18 mouse cellular contexts compared by ENCODE assay signal in the genomic region with DNA sequence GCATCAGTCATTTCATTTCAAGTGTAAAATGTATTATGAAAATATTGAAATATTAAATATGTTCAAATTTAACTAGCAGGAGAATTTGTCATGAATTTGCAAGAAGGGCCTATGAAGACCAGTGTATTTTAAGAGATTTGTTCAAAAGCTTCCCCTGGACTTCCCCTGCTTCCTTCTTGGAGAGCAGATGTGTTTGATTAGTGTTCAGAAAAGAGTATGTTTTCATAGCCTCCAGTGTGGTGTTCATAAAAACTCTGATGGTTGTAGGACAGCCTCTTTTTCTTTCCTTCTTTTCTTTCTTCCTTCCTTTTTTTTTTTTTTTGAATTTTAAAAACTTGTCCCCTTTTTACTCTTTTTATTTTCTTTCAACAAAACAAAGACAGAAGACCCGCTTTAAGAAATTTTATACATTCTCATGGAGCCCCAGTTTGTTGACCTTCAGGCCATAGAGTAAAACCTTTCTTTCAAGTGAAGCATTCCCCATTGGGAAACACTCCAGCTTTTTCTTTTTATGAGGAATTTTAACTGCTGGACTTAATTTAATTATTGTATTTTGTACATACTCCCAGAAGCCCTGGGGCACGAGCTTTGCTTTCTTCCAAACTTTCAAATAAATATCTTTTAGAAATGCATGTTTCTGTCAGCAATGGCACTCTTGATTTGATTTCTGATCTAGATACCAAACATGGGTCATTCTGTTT. TPM values are rescaled to one million over a fixed set of nuclear protein-coding genes. Genes with fewer than 3 reads are reported as not detected.
"Had no signal": no experiment of that assay in that cellular context is flagged by ENCODE, and none has a peak within 500 bp of the region (broad histone marks: within the 10 kb centered on the region; RNA-seq: fewer than 3 reads in every experiment).

No protein-coding gene starts in this region.

- H3K9me3 ChIP-seq: limb, embryonic 15.5 days; liver, embryonic 12.5 days; midbrain, embryonic 15.5 days; neural tube, embryonic 13.5 days had no signal

- H3K4me2 ChIP-seq: limb, embryonic 15.5 days; liver, embryonic 12.5 days; lung, embryonic 14.5 days; midbrain, embryonic 15.5 days; neural tube, embryonic 13.5 days had no signal

- H3K4me3 ChIP-seq: limb, embryonic 15.5 days; liver, embryonic 12.5 days; midbrain, embryonic 10.5 days; midbrain, embryonic 15.5 days; neural tube, embryonic 13.5 days had no signal

- H3K4me1 ChIP-seq: limb, embryonic 15.5 days; liver, embryonic 12.5 days had no signal

- ATAC-seq: intestine, postnatal 0 days; liver, embryonic 12.5 days; midbrain, embryonic 15.5 days had no signal

- H3K27ac ChIP-seq: limb, embryonic 15.5 days; liver, embryonic 12.5 days; midbrain, embryonic 15.5 days; neural tube, embryonic 13.5 days had no signal

- H3K36me3 ChIP-seq: limb, embryonic 15.5 days; liver, embryonic 12.5 days; midbrain, embryonic 15.5 days; neural tube, embryonic 13.5 days had no signal

- DNase-seq: kidney, adult 9 months; kidney, postnatal 10 days; layer of hippocampus, adult 9-11 months; layer of hippocampus, postnatal 36 days; lung, embryonic 14.5 days; retina, postnatal 1 day; right cerebral cortex, postnatal 4 days; spleen, adult 18-20 months; thymus, adult 18-20 months; thymus, postnatal 14 days had no signal

- H3K9ac ChIP-seq: limb, embryonic 15.5 days; liver, embryonic 12.5 days; lung, embryonic 14.5 days; midbrain, embryonic 15.5 days; neural tube, embryonic 13.5 days had no signal

RNA-seq across cellular contexts. Expression of a gene that starts 37.9 kb away (rescaled TPM):
- polyA plus RNA-seq: intestine, postnatal 0 days; liver, embryonic 12.5 days; liver, embryonic 16.5 days; lung, embryonic 14.5 days; stomach, embryonic 14.5 days had no signal

RNA-seq across cellular contexts. Expression of a gene that starts 52.5 kb away (rescaled TPM):
- polyA plus RNA-seq: intestine, postnatal 0 days; liver, embryonic 12.5 days; liver, embryonic 16.5 days; lung, embryonic 14.5 days; stomach, embryonic 14.5 days had no signal
